Mouse (Mus musculus): ENCODE measurements at regions not wholly inside any gene's neighbourhood (a gene's known extent, or its start where the extent isn't known, plus 50 kb on each side); places are given as distances from the start of the nearest gene placed in this dataset.

- TF ChIP-seq POLR2A (IDR thresholded peaks at IDR 0.05; ENCODE audit: insufficient read depth, low read length), result no peak
- TF ChIP-seq CTCF (IDR thresholded peaks at IDR 0.05; ENCODE audit: low read depth, low read length), result no peak
- no peak for TF ChIP-seq EP300 (IDR thresholded peaks at IDR 0.05; ENCODE audit: insufficient read depth, low read depth, low read length)
Observed at GRCm38 (mm10) chr8:26698580-26698979, 278.5 kb upstream of the Zfp703 start.
